In the genomic region with DNA sequence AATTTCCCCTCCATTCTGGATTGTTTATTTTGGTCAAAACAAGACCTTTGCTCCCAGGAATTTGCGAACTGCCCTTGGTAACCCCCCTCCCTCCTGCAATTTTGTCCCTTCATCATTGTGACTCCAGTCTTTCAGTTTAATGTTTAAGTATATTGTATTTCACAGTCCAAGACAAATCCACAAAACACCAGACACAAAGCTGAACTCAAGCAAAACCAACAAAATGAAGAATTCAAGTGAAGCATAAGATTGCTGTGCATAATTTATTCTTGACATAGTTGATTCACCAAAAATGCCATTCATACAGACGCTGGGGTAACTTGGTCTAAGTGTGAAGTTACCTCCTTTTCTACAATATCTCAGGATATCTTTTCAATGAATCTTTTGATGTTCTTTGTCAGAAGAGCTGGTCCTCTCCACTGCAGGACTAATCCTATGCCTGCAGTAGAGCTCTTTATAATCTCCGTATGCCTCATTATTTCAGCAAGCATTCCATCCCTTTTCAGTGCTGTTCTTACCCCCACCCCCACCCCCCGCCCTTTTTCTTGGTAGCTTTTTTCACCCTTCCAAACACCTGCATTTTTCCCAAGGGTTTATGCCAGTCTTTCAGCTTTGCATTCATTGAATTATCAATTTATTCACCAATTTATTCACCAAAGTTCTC, we compare ENCODE assay signal across 13 mouse cellular contexts.
DNase-seq lines count a peak whose midpoint lies in the region; ATAC-seq and TF ChIP-seq lines count a peak whose summit lies in the region.
"Had no signal": no experiment of that assay in that cellular context is flagged by ENCODE, and none has a peak within 500 bp of the region (broad histone marks: within the 10 kb centered on the region; RNA-seq: fewer than 3 reads in every experiment).

No protein-coding gene starts in this region.

- no peak for ATAC-seq in lung, embryonic 14.5 days (ENCODE audit: insufficient read depth)
- peak; percentile 76 for ATAC-seq in forebrain, embryonic 12.5 days (ENCODE audit: low FRiP score)
- peak; percentile 41 for ATAC-seq in hindbrain, postnatal 0 days
- ATAC-seq in midbrain, postnatal 0 days (ENCODE audit: low FRiP score) = 0 out of 2 replicates have a peak, but pooled peaks have one; percentile 32
- no peak for ATAC-seq in intestine, postnatal 0 days
- no peak for ATAC-seq in frontal cortex, adult (ENCODE audit: low TSS enrichment)
- ATAC-seq: CD4-positive, CD25-positive, alpha-beta regulatory T cell, adult 4 months had no signal

- no peak overlapping the region for H3K4me3 ChIP-seq in lung, embryonic 14.5 days (ENCODE audit: low read depth, low read length)
- no peak overlapping the region for H3K4me3 ChIP-seq in forebrain, embryonic 12.5 days (replicated peaks)
- H3K4me3 ChIP-seq in hindbrain, postnatal 0 days (ENCODE audit: low read length) = no peak overlapping the region
- H3K4me3 ChIP-seq in midbrain, postnatal 0 days (ENCODE audit: low read depth, low read length) = no peak overlapping the region
- no peak overlapping the region for H3K4me3 ChIP-seq in intestine, postnatal 0 days (ENCODE audit: low read depth, low read length)
- H3K4me3 ChIP-seq: heart, embryonic 15.5 days; lung, embryonic 15.5 days had no signal

- DNase-seq in lung, embryonic 14.5 days = no peak
- DNase-seq in lung, postnatal 4 days = no peak
- no peak for DNase-seq in hindbrain, postnatal 0 days (ENCODE audit: low spot score)
- no peak for DNase-seq in midbrain, postnatal 0 days (ENCODE audit: low spot score)
- DNase-seq in thymus, postnatal 36 days = no peak
- DNase-seq: adrenal gland, postnatal 14 days; thymus, postnatal 25 days had no signal

- no peaks in the 10 kb centered on the region for H3K9me3 ChIP-seq in lung, embryonic 14.5 days (ENCODE audit: low read depth, low read length)
- no peaks in the 10 kb centered on the region for H3K9me3 ChIP-seq in forebrain, embryonic 12.5 days
- no peaks in the 10 kb centered on the region for H3K9me3 ChIP-seq in hindbrain, postnatal 0 days (ENCODE audit: low read length)
- no peaks in the 10 kb centered on the region for H3K9me3 ChIP-seq in midbrain, postnatal 0 days (ENCODE audit: low read length)
- H3K9me3 ChIP-seq in intestine, postnatal 0 days (ENCODE audit: control insufficient read depth) = no peaks in the 10 kb centered on the region
- H3K9me3 ChIP-seq: heart, embryonic 15.5 days; lung, embryonic 15.5 days had no signal

- no peak overlapping the region for H3K4me2 ChIP-seq in lung, embryonic 14.5 days
- H3K4me2 ChIP-seq in forebrain, embryonic 12.5 days = peak overlapping the region; percentile 10; the same call in 1 of the 2 replicates
- H3K4me2 ChIP-seq in hindbrain, postnatal 0 days (ENCODE audit: low read depth, low read length) = no peak overlapping the region
- no peak overlapping the region for H3K4me2 ChIP-seq in midbrain, postnatal 0 days (ENCODE audit: low read depth, low read length, poor library complexity, severe bottlenecking)
- H3K4me2 ChIP-seq in intestine, postnatal 0 days (replicated peaks; ENCODE audit: low read depth) = no peak overlapping the region
- H3K4me2 ChIP-seq: heart, embryonic 15.5 days; lung, embryonic 15.5 days had no signal

- no peak for TF ChIP-seq CTCF in lung, embryonic 14.5 days (IDR thresholded peaks at IDR 0.05; ENCODE audit: low read depth)
- no peak for TF ChIP-seq CTCF in hindbrain, postnatal 0 days (IDR thresholded peaks at IDR 0.05; ENCODE audit: low read depth)
- TF ChIP-seq CTCF in midbrain, postnatal 0 days (IDR thresholded peaks at IDR 0.05) = no peak
- TF ChIP-seq CTCF in intestine, postnatal 0 days (IDR thresholded peaks at IDR 0.05; ENCODE audit: low read depth) = no peak

- no peaks in the 10 kb centered on the region for H3K4me1 ChIP-seq in lung, embryonic 14.5 days (ENCODE audit: insufficient read depth)
- H3K4me1 ChIP-seq in forebrain, embryonic 12.5 days = peaks cover 24% of the 10 kb centered on the region
- peaks cover 6% of the 10 kb centered on the region; the same call in 1 of the 2 replicates for H3K4me1 ChIP-seq in hindbrain, postnatal 0 days (ENCODE audit: insufficient read depth, low read length)
- H3K4me1 ChIP-seq in midbrain, postnatal 0 days (ENCODE audit: insufficient read depth, low read length) = 0 out of 2 replicates have a peak, but pooled peaks cover 5% of the 10 kb centered on the region
- no peaks in the 10 kb centered on the region for H3K4me1 ChIP-seq in intestine, postnatal 0 days (replicated peaks; ENCODE audit: control insufficient read depth, insufficient read depth, low read length)
- H3K4me1 ChIP-seq: heart, embryonic 15.5 days; lung, embryonic 15.5 days had no signal

- H3K27ac ChIP-seq in lung, embryonic 14.5 days (ENCODE audit: low read depth) = peak overlapping the region; percentile 14; the same call in 1 of the 2 replicates
- peak overlapping the region; percentile 89 for H3K27ac ChIP-seq in forebrain, embryonic 12.5 days
- H3K27ac ChIP-seq in hindbrain, postnatal 0 days = no peak overlapping the region
- H3K27ac ChIP-seq in midbrain, postnatal 0 days (ENCODE audit: low read depth, low read length) = no peak overlapping the region
- no peak overlapping the region for H3K27ac ChIP-seq in intestine, postnatal 0 days (ENCODE audit: low read depth, low read length)
- H3K27ac ChIP-seq: heart, embryonic 15.5 days; lung, embryonic 15.5 days had no signal

- no peak overlapping the region for H3K9ac ChIP-seq in lung, embryonic 14.5 days
- no peak overlapping the region for H3K9ac ChIP-seq in forebrain, embryonic 12.5 days
- H3K9ac ChIP-seq in hindbrain, postnatal 0 days (replicated peaks; ENCODE audit: low read length) = no peak overlapping the region
- H3K9ac ChIP-seq in midbrain, postnatal 0 days (replicated peaks; ENCODE audit: low read length, poor library complexity, severe bottlenecking) = no peak overlapping the region
- H3K9ac ChIP-seq in intestine, postnatal 0 days (ENCODE audit: low read depth, low read length) = no peak overlapping the region
- H3K9ac ChIP-seq: heart, embryonic 15.5 days; lung, embryonic 15.5 days had no signal

- no peaks in the 10 kb centered on the region for H3K27me3 ChIP-seq in lung, embryonic 14.5 days (ENCODE audit: insufficient read depth, low read length)
- H3K27me3 ChIP-seq in forebrain, embryonic 12.5 days = no peaks in the 10 kb centered on the region
- no peaks in the 10 kb centered on the region for H3K27me3 ChIP-seq in hindbrain, postnatal 0 days (ENCODE audit: insufficient read depth, low read length)
- no peaks in the 10 kb centered on the region for H3K27me3 ChIP-seq in midbrain, postnatal 0 days (ENCODE audit: insufficient read depth, low read length)
- no peaks in the 10 kb centered on the region for H3K27me3 ChIP-seq in intestine, postnatal 0 days (replicated peaks; ENCODE audit: control insufficient read depth, insufficient read depth, low read length)
- H3K27me3 ChIP-seq: heart, embryonic 15.5 days; lung, embryonic 15.5 days had no signal

- 62% methylated on average over 4 of the region's 4 CpGs for WGBS in lung, embryonic 14.5 days
- 4% methylated on average over 4 of the region's 4 CpGs for whole genome bisulfite sequencing in forebrain, embryonic 12.5 days
- 32% methylated on average over 4 of the region's 4 CpGs for WGBS in hindbrain, postnatal 0 days
- 20% methylated on average over 4 of the region's 4 CpGs for WGBS in midbrain, postnatal 0 days
- WGBS in intestine, postnatal 0 days = 67% methylated on average over 4 of the region's 4 CpGs

- no peaks in the 10 kb centered on the region for H3K36me3 ChIP-seq in lung, embryonic 14.5 days (ENCODE audit: insufficient read depth)
- no peaks in the 10 kb centered on the region for H3K36me3 ChIP-seq in forebrain, embryonic 12.5 days (replicated peaks)
- H3K36me3 ChIP-seq in hindbrain, postnatal 0 days (ENCODE audit: insufficient read depth, low read length) = no peaks in the 10 kb centered on the region
- no peaks in the 10 kb centered on the region for H3K36me3 ChIP-seq in midbrain, postnatal 0 days (ENCODE audit: insufficient read depth, low read length)
- H3K36me3 ChIP-seq in intestine, postnatal 0 days (ENCODE audit: control insufficient read depth, insufficient read depth) = no peaks in the 10 kb centered on the region
- H3K36me3 ChIP-seq: heart, embryonic 15.5 days; lung, embryonic 15.5 days had no signal

Comparison
In these comparisons a context has a peak if more than half of its experiments do, and no peak if none do; other contexts are left out.
1. ATAC-seq: peak in forebrain, embryonic 12.5 days (single experiment), hindbrain, postnatal 0 days (single experiment) and midbrain, postnatal 0 days (single experiment); none in lung, embryonic 14.5 days (single experiment), intestine, postnatal 0 days (single experiment) and frontal cortex, adult (single experiment).
2. H3K27ac ChIP-seq: peak in lung, embryonic 14.5 days (single experiment) and forebrain, embryonic 12.5 days (single experiment); none in hindbrain, postnatal 0 days (single experiment), midbrain, postnatal 0 days (single experiment) and intestine, postnatal 0 days (single experiment).